Mouse (Mus musculus): ENCODE measurements around the gene Kdelr1. TPM values are rescaled to one million over a fixed set of nuclear protein-coding genes. Genes with fewer than 3 reads are reported as not detected.

Gene Kdelr1
- total RNA-seq, 2 experiments from 2014 or later = 85.4 to 99.2 TPM

DNA sequence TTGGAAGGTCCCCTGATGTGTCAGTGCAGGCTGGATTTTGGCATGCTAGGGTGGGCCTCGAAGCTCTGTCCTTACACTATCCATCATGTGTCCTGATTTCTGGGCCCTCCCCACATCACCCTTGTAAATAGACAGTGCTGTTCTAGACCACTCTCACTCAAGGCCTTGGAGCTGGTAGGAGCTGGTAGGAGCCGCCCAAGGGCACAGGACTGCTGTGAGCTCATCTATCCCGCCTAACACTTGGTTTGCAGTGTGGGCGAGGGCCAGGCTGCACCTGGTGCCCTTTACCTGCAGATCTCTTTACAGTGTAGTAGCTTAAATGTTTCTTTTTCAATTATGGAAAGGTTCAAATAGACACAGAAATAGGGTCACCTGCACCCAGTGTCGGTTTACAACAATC, 42.4 kb downstream of the Kdelr1 start:
- no peak for DNase-seq (ENCODE audit: low spot score in 2 of 2)

DNA sequence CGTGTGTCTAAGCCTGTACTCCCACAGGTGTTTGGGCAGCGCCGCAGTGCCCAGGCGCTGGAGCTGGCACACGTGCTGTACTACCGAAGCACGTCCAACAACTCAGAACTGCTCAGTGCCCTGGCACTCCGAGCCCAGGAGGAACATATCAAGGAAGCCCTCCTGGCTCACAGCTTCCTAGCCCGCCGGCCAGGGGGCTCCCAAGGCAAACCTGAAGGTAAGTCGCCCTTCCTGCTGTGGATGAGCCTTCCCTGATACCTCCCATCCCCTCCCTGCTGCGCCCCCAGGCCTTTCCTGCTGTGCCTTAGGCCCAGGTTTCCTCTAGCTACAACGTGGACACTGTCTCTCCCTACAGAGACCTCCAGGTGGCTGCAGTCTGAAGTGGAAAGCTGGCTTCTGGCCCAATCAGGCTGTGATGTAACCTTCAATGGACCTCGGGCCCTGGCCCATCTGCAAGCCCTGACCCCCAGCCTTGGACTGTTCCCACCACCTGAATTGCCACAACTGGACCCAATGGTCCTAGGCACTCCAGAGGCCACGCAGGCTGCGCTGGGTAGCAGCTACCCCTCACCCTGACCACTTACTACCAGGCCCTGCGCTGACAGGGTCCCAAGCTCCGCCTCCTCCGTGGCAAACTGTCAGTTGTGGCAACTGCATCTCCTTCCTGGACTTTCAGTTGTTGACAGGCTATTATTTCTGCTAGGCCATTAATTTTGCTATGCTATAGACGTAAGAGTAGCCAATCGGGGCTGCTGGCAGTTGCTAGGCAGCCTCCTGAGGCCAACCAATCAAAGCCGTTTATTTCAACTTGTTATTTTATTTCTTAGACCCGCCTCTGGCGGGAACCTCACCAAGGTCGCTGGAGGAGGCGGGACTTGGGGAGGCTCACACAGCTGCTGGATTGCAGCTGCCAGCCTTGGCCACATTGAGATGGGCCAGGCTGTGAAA, 43.8 kb downstream of the Kdelr1 start:
- DNase-seq (ENCODE audit: low spot score in 2 of 2) = peak; percentile 65 to 66

DNA sequence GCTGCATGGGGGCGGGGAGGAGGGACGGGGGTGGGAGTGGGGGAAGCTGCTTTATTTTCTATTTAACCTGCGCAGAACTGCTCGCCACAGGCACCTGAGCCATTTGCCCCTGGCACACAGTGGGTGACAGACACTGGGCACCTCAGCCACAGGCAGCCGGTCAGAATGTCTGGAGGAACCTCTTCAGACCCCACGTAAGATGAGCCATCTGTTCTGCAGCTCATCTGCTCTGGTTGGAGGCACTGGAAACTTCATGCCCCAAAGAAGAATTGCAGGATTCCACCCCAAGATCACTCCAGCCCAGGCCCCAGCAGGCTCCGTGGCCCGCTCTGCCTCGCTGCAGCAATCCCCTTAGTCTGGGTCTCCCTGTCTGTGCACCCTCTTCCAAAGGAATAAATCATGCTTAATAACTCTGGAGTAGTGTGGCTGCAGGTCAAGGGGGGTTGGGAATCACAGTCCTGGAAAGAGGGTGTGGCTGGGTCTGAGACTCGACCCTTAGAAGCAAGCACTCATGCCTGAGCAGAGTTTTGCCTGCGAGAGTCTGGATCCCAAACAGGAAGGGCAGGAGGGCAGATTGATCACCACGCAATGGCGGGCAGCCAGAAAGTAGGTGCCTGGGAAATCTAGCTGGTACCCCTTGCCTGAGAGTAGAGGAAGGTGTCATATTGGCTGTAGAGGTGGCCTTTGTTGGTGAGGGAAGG, 44.6 kb downstream of the Kdelr1 start:
- DNase-seq (ENCODE audit: low spot score in 2 of 2) = no peak

DNA sequence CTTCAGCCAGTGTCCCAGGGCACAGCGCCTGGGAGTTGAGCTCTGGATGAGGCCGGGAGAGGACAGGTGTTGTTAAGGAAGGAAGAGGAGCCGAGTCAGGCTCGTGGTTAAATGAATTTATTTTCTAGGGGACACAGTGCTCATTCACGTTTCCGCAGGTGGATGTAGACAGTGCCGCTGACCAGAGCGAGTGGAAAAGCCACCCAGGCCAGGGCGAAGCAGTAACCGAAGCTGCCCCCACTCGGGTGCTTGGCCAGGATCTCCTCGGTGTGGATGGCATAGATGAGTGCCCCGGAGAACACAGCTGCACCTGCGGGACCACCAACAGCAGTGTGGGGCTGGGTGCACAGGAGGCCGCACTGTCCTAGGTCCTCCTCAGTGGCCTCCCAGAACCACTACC, 45.4 kb downstream of the Kdelr1 start:
- no peak for DNase-seq (ENCODE audit: low spot score in 2 of 2)

DNA sequence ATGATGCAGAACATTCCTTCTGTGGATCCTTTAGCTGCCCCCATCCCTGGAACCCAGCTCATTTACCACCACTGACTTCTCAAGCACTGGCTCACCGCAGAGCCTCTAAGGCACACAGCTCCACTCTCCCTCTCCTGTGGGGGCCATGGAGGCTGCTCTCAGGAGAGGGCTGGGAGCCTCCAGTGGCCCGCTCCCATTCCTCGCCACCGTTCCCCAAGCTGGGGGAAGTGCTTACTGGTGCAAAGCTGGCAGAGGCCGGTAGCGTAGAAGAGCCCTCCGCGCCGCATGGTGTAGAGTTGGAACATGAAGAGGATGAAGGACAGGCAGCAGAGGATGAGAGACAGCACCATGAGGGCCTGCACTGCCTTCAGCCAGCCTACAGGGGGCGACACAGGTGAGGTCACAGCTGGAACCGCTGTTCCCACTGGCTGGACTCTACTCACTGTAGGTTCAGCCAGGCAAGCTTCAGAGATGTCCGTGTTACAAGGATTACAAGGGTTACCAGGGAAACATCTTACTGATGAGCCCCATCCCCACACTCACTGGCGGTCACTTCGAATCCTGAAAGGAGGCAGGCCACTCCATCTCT, 46.6 kb downstream of the Kdelr1 start:
- DNase-seq (ENCODE audit: low spot score in 2 of 2) = no peak

DNA sequence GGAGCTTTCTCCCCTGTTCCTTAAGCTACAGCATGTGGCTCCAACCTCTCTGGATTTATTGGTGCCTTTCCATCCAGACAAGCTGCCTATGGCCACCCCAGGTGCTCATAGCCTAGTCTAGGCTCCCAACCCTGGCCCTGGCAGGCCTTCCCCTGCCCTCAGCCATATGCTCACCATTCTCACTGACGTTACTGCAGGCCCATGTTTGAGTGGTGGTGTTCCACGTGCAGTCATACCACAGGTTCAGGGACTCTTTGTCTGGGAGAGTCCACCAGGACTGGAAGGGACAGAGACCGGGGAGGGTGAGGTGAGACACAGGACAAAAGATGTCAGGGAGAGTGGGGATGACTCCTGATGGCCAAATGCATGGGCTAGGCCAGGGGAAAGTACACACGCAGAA, 47.2 kb downstream of the Kdelr1 start:
- no peak for DNase-seq (ENCODE audit: low spot score in 2 of 2)

DNA sequence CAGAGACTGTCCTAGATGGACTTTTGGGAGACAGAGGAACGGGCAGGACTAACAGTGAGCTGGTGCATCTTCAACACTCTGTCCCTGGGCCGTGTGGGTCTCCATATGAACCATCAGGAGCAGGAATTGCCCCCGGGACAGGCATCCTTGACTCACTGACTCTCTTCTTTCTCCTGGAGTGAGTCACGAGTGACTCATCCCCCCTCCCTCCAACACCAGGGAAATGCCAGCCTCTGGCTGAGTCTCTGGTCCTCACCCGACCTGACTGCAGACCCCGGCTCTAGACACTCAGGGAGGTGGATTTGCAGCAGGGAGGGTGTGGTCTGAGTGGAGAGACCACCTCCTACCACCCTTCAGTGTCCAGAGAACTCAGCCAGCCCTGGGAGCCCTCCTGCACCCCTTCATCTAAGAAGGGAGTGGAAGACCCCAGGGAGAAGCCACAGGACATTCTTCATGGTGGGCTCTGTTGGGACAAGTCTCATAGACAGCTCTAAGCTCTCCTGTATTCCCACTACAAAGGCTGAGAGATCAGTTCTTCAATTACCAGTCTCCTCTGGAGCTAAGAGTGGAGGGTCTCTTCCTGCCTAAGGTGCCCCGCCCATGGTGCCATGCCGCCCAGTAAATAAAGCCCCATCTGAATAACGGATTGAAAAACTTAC, 48.1 kb downstream of the Kdelr1 start:
- DNase-seq (ENCODE audit: low spot score in 2 of 2) = no peak

DNA sequence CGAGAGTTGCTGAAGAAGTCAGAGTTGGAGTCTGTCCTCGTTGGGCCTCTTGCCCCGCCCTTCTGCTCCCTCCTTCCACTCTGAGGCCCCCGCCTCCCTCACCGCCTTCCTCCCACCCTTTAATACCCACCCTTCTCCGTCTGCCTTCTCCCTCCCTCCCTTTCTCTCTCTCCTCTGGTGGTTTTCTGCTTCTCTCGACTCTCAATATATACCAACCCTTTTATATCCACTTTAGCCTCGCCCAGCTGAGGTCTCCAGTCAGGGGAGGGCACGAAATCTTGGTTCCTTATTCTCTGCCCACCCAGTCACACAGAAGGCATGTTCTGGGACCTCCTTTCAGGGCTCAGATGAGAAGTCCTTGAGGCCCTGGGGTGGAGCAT, 48.7 kb downstream of the Kdelr1 start, which contains the start of gene Emp3:
Gene Emp3 (minus strand): TSS at position 163 of the 380 bp plus-strand sequence.
- DNase-seq (ENCODE audit: low spot score in 2 of 2) = no peak

DNA sequence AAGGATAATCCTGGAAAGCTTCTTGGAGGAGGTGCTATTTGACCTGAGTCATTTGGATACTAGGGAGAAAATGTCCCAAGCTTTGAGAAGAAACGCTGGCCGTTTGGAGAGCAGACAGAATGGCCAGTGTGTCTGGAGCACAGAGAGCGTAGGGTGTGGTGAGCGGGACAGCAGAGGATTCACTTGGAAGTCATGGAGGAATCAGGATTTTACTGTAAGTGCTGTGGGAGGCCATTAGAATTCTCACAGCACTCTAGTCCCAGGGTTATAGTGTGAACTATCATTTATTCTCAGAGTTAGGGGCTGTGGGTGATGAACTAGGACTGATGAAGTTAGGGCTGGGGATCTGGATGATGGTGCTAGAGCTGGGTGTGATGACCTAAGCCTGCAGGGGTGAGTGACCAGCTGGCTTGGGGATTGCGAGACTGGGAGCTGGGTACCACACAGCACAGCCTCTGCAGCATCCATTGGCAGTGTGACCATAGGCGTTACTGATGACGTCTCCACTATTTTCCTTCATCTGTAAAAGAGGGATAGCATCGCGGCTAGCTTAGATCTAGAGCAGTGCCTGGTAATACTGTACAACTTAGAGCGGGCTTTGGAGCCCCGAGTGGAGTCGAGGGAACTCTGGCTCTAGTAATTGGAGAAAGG, 49.5 kb downstream of the Kdelr1 start:
- no peak for DNase-seq (ENCODE audit: low spot score in 2 of 2)

DNA sequence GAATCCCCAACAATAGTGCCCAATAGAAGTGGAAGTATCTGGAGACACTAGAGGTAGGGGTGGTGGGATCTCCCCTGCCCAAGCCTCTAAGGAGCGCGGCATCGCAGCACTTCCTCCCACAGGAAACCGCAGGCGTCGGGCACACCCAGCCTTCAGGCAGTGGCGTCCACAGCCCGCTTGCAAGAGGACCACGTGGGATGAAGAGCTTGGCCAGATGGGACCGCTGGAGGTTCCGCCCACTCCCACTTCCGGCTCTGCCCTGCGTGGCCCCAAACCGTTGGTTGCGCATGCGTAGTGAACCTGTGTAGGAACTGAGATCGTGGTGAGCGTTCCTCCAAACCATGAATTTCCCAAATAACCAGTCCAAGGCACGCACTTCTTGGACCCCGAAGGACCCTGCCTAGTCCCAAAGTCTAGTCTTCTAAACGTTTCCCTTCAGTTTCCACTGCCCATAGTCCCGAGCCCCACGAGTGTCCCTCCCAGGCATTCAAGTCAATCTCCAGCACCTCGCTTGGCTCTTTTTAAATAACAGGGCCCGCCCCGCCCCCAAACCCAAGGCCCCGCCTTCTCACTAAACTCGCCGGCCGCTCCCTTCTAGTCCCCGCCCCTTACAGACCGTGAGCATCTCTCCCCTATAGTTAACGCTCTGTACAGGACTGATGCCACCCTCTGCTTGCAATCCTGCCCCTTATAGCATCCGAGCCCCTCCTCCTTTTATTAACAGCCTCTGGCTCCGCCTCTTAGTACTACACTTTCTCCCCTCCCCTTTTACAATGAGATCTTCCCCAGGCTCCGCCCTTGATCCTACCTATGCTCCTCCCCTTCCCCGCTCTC, 50.6 kb downstream of the Kdelr1 start:
- DNase-seq (ENCODE audit: low spot score in 2 of 2) = peak; percentile 90 to 92

DNA sequence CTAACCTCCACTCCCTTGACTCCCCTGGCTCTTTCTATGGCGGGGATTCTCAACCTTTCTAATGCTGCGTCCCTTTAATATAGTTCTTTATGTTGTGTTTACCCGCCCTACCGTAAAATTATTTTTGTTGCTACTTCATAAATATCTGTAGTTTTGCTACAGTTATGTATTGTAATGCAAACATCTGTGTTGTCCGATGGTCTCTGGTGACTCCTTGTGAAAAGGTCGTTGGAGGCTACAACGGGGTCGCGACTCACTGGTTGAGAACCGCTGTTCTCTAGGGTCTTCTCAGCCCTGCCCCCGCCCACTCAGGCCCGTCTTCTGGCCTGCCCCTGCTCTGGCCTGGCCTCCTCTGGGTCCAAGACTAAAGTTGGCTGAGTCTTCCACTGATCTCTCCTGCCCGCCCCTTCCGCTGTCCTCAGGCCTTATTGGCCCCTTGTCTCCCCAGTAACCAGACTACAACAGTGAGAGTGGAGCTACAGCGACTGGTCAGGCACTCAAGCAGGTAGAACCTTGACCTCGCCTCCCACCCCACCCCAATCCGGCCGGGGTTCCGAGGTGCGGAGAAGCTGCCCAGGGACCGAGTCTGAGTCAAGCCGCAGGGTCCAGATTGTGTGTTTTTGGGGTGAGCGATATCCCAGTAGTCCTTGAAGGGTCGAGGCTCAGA, 51.3 kb downstream of the Kdelr1 start, which contains the start of gene Ccdc114:
Gene Ccdc114 (plus strand): TSS at position 311 of the 667 bp plus-strand sequence.
- DNase-seq (ENCODE audit: low spot score in 2 of 2) = peak; percentile 46 to 59

DNA sequence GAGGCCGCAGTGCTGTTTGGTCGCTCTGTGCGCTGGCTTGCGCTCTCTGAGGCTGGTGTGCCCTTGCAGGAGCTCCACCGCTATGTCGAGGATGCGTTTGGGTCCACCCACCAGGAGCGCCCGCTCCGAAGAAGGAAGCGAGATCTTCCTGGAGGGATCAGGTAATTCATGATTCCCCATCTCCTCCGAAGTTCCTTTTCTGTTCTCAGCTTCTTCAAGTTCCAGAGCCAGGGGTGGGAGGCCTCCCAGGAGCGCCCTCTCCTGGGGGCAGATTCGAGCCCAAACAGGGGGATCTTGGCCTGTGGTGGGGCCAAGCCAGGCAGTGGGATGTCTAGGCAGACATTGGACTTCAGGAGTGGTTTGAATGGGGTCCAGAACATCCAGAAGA, 51.9 kb downstream of the Kdelr1 start:
- DNase-seq (ENCODE audit: low spot score in 2 of 2) = no peak

DNA sequence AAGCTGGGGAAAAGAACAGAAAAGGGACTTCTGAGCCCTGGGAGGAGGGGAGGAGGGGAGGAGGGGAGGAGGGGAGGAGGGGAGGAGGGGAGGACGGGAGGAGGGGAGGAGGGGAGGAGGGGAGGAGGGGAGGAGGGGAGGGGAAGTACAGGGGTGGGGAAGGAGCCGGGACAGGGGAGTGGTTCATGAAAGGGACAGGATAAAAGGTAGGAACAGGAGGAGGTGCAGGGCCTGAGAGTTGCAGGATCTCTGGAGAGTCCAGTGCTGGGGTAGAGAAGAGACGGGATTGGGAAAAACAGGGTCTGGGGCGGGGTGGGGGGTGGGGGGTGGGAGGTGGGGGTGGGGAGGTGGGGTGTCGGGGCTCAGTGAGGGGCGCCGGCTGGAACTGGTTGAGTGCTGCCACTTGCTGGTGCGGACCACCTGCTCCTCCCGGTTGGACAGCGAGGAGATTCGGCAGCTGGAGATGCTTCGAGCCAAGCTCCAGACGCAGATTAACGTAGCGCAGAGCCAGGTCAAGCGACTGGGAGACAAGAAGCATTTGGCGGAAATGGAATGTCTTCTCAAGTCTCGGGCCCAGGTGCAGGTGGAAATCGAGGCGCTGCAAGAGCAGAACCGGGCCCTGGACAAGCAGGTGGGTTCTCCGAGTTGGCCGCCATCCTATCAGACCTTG, 56.2 kb downstream of the Kdelr1 start:
- DNase-seq (ENCODE audit: low spot score in 2 of 2) = no peak

DNA sequence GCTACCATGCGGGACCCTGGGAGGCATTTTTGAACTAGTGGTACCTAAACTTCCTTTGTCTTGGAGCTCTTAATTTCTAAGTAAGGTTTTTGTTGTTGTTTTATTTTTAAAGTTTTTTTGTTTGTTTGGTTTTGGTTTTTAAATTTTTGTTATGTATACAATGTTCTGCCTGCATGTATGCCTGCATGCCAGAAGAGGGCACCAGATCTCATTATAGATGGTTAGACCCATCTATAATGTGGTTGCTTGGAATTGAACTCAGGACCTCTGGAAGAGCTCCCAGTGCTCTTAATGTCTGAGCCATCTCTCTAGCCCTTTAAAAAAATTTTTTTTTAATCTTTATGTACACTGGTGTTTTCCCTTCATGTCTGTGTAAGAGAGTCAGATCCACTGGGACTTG, 57.1 kb downstream of the Kdelr1 start:
- DNase-seq (ENCODE audit: low spot score in 2 of 2) = no peak

Other genes starting within 250 kb of the Kdelr1 start
- gene Rasip1, start 245.3 kb upstream of the Kdelr1 start, total RNA-seq (2021) = 10 to 100 TPM; 13.9 to 14.5 TPM
- 1 to 10 TPM; 1.7 TPM for gene Mamstr, start 232.8 kb upstream of the Kdelr1 start, total RNA-seq (2021)
- gene Fut2, start 206.4 kb upstream of the Kdelr1 start, total RNA-seq (2021) = under 1 TPM in 1 of 2 experiments, not detected in 1; 0.22 TPM
- 1 to 10 TPM in 1 of 2 experiments, under 1 TPM in 1; 0.75 to 1.0 TPM for gene Ntn5, start 188.8 kb upstream of the Kdelr1 start, total RNA-seq (2021)
- under 1 TPM; 0.14 to 0.18 TPM for gene Sec1, start 178.4 kb upstream of the Kdelr1 start, total RNA-seq (2021)
- gene Car11, start 172.9 kb upstream of the Kdelr1 start, total RNA-seq (2021) = 100 to 1,000 TPM; 121 to 131 TPM
- 10 to 100 TPM; 37.1 to 43.4 TPM for gene Dbp, start 167.7 kb upstream of the Kdelr1 start, total RNA-seq (2021)
- 100 to 1,000 TPM; 497 to 584 TPM for gene Rpl18, start 157.3 kb upstream of the Kdelr1 start, total RNA-seq (2021)
- 10 to 100 TPM; 27.3 to 27.7 TPM for gene Sphk2, start 154.8 kb upstream of the Kdelr1 start, total RNA-seq (2021)
- gene Fam83e, start 151.6 kb upstream of the Kdelr1 start, total RNA-seq (2021) = under 1 TPM; 0.34 to 0.51 TPM
- gene Spaca4, start 147.0 kb upstream of the Kdelr1 start, total RNA-seq (2021) = not detected
- 100 to 1,000 TPM; 298 to 311 TPM for gene Lmtk3, start 89.0 kb upstream of the Kdelr1 start, total RNA-seq (2021)
- 10 to 100 TPM; 11.8 to 12.0 TPM for gene Sult2b1, start 88.1 kb upstream of the Kdelr1 start, total RNA-seq (2021)
- gene Cyth2, start 58.2 kb upstream of the Kdelr1 start, total RNA-seq (2021) = 100 to 1,000 TPM; 180 to 184 TPM
- 1 to 10 TPM; 2.0 to 2.6 TPM for gene Kcnj14, start 48.0 kb upstream of the Kdelr1 start, total RNA-seq (2021)
- gene Grwd1, start 41.8 kb upstream of the Kdelr1 start, total RNA-seq (2021) = 10 to 100 TPM; 27.0 to 27.3 TPM
- gene Grin2d, start 5.6 kb downstream of the Kdelr1 start, total RNA-seq (2021) = 10 to 100 TPM; 32.1 to 33.4 TPM
- under 1 TPM in 1 of 2 experiments, not detected in 1; 0.40 TPM for gene Syngr4, start 23.9 kb downstream of the Kdelr1 start, total RNA-seq (2021)
- 10 to 100 TPM; 23.9 TPM for gene Tmem143, start 24.2 kb downstream of the Kdelr1 start, total RNA-seq (2021)
- 1 to 10 TPM; 6.2 TPM for gene Emp3, start 48.6 kb downstream of the Kdelr1 start, total RNA-seq (2021)
- gene Ccdc114, start 51.3 kb downstream of the Kdelr1 start, total RNA-seq (2021) = 1 to 10 TPM; 4.2 to 5.3 TPM
- 1 to 10 TPM; 3.3 to 6.0 TPM for gene Abcc6, start 157.5 kb downstream of the Kdelr1 start, total RNA-seq (2021)
- 100 to 1,000 TPM; 109 to 113 TPM for gene Nomo1, start 160.9 kb downstream of the Kdelr1 start, total RNA-seq (2021)
- gene Kcnj11, start 228.0 kb downstream of the Kdelr1 start, total RNA-seq (2021) = 10 to 100 TPM; 17.9 to 18.4 TPM